Mouse (Mus musculus): ENCODE results near the gene Vstm4. TPM values are rescaled to one million over a fixed set of nuclear protein-coding genes. Genes with fewer than 3 reads are reported as not detected.

The Vstm4 gene
- total and polyA plus RNA-seq, 2 experiments from 2014 or later = 8.2 to 8.9 TPM

DNA sequence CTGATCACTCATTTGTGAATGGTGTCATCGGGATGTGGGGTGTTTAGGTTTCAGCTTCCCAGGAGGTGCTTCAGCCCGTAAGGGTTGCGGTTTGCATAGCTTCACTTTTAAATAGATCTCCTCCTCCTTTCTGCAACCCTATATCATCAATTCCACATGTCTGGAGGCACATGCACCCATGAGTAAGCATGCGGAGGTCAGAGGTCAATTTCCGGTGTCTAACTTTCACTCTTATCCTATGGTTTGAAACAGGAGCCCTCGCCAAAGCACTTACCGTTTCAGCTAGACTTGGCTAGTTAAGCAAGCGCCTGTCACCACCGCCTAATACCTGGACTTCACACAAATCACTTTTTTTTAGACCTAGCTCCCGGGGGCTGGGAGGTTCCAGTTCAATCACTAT is 108.2 kb downstream of the Vstm4 start:
- H3K27me3 ChIP-seq (ENCODE audit: insufficient read depth, low read length) = no peaks in the 10 kb centered on the region
- no peak for DNase-seq
- H3K9me3 ChIP-seq (ENCODE audit: low read length) = no peaks in the 10 kb centered on the region
- H3K4me1 ChIP-seq (ENCODE audit: insufficient read depth) = no peaks in the 10 kb centered on the region
- 87% methylated on average over 10 of the region's 10 CpGs for WGBS
- no peak overlapping the region for H3K4me3 ChIP-seq (ENCODE audit: low read depth, low read length)
- TF ChIP-seq CTCF (IDR thresholded peaks at IDR 0.05; ENCODE audit: low read depth) = no peak
- no peak for ATAC-seq
- H3K36me3 ChIP-seq (ENCODE audit: insufficient read depth) = no peaks in the 10 kb centered on the region
- no peak overlapping the region for H3K9ac ChIP-seq
- no peak overlapping the region for H3K27ac ChIP-seq (ENCODE audit: low read depth, low read length)
- no peak overlapping the region for H3K4me2 ChIP-seq (ENCODE audit: low read depth)

DNA sequence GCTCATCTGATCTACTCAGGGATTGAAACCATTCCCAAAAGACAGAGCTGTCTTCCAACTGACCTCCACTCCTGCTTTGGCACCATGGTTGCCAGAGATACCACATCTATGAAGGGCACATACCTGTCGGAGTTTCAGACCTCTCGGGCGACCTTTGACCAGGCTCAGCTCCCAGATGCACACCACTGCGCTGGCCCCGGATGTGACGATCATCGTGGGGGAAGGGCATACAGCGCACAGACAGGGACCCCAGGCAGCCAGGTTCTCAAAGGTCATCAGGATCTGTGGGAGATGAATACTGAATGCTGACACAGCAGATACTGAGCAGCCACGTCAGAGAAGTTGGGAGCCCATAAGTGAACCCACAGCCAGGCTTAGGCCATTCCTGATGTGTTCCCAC is 114.1 kb downstream of the Vstm4 start:
- H3K9ac ChIP-seq = no peak overlapping the region
- TF ChIP-seq CTCF (IDR thresholded peaks at IDR 0.05; ENCODE audit: low read depth) = no peak
- H3K4me2 ChIP-seq (ENCODE audit: low read depth) = no peak overlapping the region
- 83% methylated on average over 9 of the region's 9 CpGs for WGBS
- no peak overlapping the region for H3K4me3 ChIP-seq (ENCODE audit: low read depth, low read length)
- ATAC-seq (no peak), DNase-seq (no peak)
- no peaks in the 10 kb centered on the region for H3K9me3 ChIP-seq (ENCODE audit: low read length)
- no peak overlapping the region for H3K27ac ChIP-seq (ENCODE audit: low read depth, low read length)
- no peaks in the 10 kb centered on the region for H3K27me3 ChIP-seq (ENCODE audit: insufficient read depth, low read length)
- no peaks in the 10 kb centered on the region for H3K36me3 ChIP-seq (ENCODE audit: insufficient read depth)
- no peaks in the 10 kb centered on the region for H3K4me1 ChIP-seq (ENCODE audit: insufficient read depth)

GRCm38 (mm10) chr14:32984176-32984738 is 127.7 kb downstream of the Vstm4 start:
- Histone ChIP-seq H3K36me3 (ENCODE audit: insufficient read depth) (no peaks in the 10 kb centered on the region), H3K9ac (no peak overlapping the region), H3K27me3 (ENCODE audit: insufficient read depth, low read length) (no peaks in the 10 kb centered on the region), H3K27ac (ENCODE audit: low read depth, low read length) (no peak overlapping the region), H3K4me1 (ENCODE audit: insufficient read depth) (no peaks in the 10 kb centered on the region), H3K4me2 (ENCODE audit: low read depth) (no peak overlapping the region), H3K9me3 (ENCODE audit: low read length) (no peaks in the 10 kb centered on the region), H3K4me3 (ENCODE audit: low read depth, low read length) (no peak overlapping the region)
- WGBS = 79% methylated on average over 6 of the region's 6 CpGs
- no peak for DNase-seq
- no peak for TF ChIP-seq CTCF (IDR thresholded peaks at IDR 0.05; ENCODE audit: low read depth)
- ATAC-seq = no peak

- TF ChIP-seq CTCF (IDR thresholded peaks at IDR 0.05; ENCODE audit: low read depth) = no peak
- no peak for DNase-seq
- no peaks in the 10 kb centered on the region for H3K36me3 ChIP-seq (ENCODE audit: insufficient read depth)
- no peaks in the 10 kb centered on the region for H3K9me3 ChIP-seq (ENCODE audit: low read length)
- H3K9ac ChIP-seq = no peak overlapping the region
- H3K4me3 ChIP-seq (ENCODE audit: low read depth, low read length) = no peak overlapping the region
- H3K27me3 ChIP-seq (ENCODE audit: insufficient read depth, low read length) = no peaks in the 10 kb centered on the region
- ATAC-seq = no peak
- no peaks in the 10 kb centered on the region for H3K4me1 ChIP-seq (ENCODE audit: insufficient read depth)
- WGBS = 65% methylated on average over 4 of the region's 4 CpGs
- H3K4me2 ChIP-seq (ENCODE audit: low read depth) = no peak overlapping the region
- no peak overlapping the region for H3K27ac ChIP-seq (ENCODE audit: low read depth, low read length)
Measured at GRCm38 (mm10) chr14:32986659-32987058, 130.1 kb downstream of the Vstm4 start.

Other genes starting within 250 kb of the Vstm4 start
- gene 3425401B19Rik, start 171.5 kb upstream of the Vstm4 start, total RNA-seq (2014; rRNA removed) = under 0.01 TPM in 1 of 2 replicates, not detected in the other
- gene 3425401B19Rik, start 171.5 kb upstream of the Vstm4 start, polyA plus RNA-seq (2015; fragmentation: Nextera tagmentation; extraction: Ambion mirVana) = not detected in 2 replicates
- 0.31 TPM in 1 of 2 replicates, not detected in the other for gene Tmem273, start 70.8 kb upstream of the Vstm4 start, total RNA-seq (2014; rRNA removed)
- 0.13 and 0.28 TPM in 2 replicates for gene Tmem273, start 70.8 kb upstream of the Vstm4 start, polyA plus RNA-seq (2015; fragmentation: Nextera tagmentation; extraction: Ambion mirVana)
- not detected in 2 replicates for gene Fam170b, start 22.8 kb upstream of the Vstm4 start, total RNA-seq (2014; rRNA removed)
- not detected in 2 replicates for gene Fam170b, start 22.8 kb upstream of the Vstm4 start, polyA plus RNA-seq (2015; fragmentation: Nextera tagmentation; extraction: Ambion mirVana)
- gene Lrrc18, start 134.6 kb downstream of the Vstm4 start, total RNA-seq (2014; rRNA removed) = 0.31 and 2.4 TPM in 2 replicates
- gene Lrrc18, start 134.6 kb downstream of the Vstm4 start, polyA plus RNA-seq (2015; fragmentation: Nextera tagmentation; extraction: Ambion mirVana) = 0.46 and 0.74 TPM in 2 replicates